Mouse (Mus musculus) lung, adult 2 months (tissue): Measurements from ENCODE around the gene Lmna. TPM values are rescaled to one million over a fixed set of nuclear protein-coding genes. Genes with fewer than 3 reads are reported as not detected.

Experiments
- DNase-seq: peaks from one replicate; pipeline ENCODE4 v3.0.0; 2022
- H3K4me1 ChIP-seq: fragments of 200-500 bp; 2 replicates; pipeline ENCODE4 v1.6.1; 2011; ENCODE audit warnings: low read length; ENCODE audit not compliant: control insufficient read depth, insufficient read depth
- H3K4me3 ChIP-seq: fragments of 200-500 bp; replicated peaks from 2 replicates; pipeline ENCODE3; 2011; ENCODE audit warnings: low read depth, mild to moderate bottlenecking, control low read depth, low read length; ENCODE audit errors: extremely low read depth
- CTCF ChIP-seq: fragments of 200-500 bp; IDR thresholded peaks from 2 replicates; pipeline ENCODE4 v1.5.1; 2011; ENCODE audit warnings: mild to moderate bottlenecking, low read length, control low read depth; ENCODE audit not compliant: insufficient read depth
- POLR2A ChIP-seq: fragments of 200-500 bp; IDR thresholded peaks from 2 replicates; pipeline ENCODE4 v1.6.1; 2011; ENCODE audit warnings: low read depth, mild to moderate bottlenecking, control low read depth, low read length, borderline replicate concordance; ENCODE audit errors: extremely low read depth
- WGBS: fragments of 180-500 bp; shearing (Covaris S2); methylation state at CpG from one replicate; pipeline ENCODE4 v1.1.7; 2018; 5-methylcytosine and 5-hydroxymethylcytosine counted together
- polyA plus RNA-seq: library from polyadenylated mRNA; depleted of rRNA; stranded (reverse); fragments of >200 nt; gene quantifications from 2 replicates; pipeline ENCODE4 v1.2.3, GENCODE M21; 2012

Gene Lmna
- polyA plus RNA-seq, 1 experiment = 302 TPM

DNA sequence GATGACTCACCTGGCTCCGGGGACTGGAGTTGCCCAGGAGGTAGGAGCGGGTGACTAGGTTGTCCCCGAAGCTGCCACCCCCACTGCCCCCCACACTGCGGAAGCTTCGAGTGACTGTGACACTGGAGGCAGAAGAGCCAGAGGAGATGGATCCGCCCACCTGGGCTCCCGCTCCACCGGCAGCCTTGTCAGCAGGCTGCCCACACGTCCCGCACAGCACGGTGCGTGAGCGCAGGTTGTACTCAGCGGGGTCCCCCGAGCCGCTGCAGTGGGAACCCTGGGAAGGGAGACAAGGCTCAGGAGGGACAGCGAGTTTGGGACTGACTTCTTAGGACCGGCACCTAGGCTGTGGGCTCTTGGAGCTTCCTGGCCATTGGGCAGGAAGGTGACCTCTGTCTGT, 27.4 kb downstream of the Lmna start:
- WGBS = 65% methylated on average over 18 of the region's 18 CpGs
- H3K4me1 ChIP-seq = no peaks in the 10 kb centered on the region
- no peak overlapping the region for H3K4me3 ChIP-seq
- no peak for DNase-seq
- TF ChIP-seq POLR2A = no peak
- no peak for TF ChIP-seq CTCF

DNA sequence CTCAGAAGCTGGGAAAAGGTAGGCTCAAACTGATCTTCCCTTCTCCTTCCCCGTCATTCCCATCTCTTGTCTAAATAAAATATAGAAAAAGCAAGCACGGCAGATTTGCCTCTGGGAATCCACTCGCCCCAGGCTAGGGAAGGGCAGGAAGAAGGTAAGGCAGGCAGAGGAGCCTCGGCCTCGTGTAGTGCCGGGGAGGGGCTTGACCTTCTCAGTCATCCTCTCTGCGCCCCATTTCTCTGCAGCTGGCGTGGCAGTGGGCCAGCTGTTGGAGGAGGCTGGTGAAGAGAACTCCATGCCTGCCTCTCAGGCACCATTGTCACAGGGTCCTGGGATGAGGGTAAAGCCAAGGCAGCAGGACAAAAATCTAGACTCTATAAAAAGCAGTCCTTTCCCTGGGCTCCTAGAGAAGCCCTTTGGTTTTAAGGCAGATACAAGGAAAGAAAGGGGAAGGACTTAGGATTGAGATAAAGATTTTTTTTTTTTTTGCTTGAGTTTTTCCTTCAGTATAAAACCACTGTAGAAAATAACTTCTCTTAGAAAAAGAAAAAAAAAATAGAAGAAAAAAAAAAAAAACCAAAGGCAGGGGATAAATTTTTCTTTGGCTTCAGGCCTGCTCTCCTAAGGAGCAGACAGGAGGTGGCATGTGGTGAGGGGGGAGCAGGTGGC, 28.2 kb downstream of the Lmna start:
- TF ChIP-seq POLR2A (no peak), CTCF (no peak)
- Histone ChIP-seq H3K4me1 (no peaks in the 10 kb centered on the region), H3K4me3 (no peak overlapping the region)
- DNase-seq = no peak
- WGBS = 67% methylated on average over 8 of the region's 8 CpGs

DNA sequence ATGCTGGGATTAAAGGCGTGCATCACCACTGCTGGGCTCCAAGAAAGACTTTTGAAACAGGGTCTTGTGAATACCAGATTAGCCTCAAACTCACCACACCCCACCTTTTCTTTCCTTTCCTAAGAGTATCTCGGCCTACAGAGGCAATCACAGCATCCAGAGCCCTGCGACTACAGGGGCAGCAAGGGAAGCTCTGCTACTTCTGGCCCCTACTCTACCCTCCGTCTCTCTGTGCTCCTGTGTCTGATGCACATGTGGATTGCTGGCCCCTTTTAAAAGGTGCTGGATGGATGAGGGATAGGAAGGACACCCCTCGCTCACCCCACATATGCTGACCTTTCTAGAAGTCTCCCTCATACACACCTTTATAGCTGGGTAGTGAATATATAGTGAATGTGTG, 29.1 kb downstream of the Lmna start:
- TF ChIP-seq POLR2A (no peak), CTCF (no peak)
- DNase-seq = no peak
- Histone ChIP-seq H3K4me1 (no peaks in the 10 kb centered on the region), H3K4me3 (no peak overlapping the region)
- 90% methylated on average over 5 of the region's 5 CpGs for WGBS

DNA sequence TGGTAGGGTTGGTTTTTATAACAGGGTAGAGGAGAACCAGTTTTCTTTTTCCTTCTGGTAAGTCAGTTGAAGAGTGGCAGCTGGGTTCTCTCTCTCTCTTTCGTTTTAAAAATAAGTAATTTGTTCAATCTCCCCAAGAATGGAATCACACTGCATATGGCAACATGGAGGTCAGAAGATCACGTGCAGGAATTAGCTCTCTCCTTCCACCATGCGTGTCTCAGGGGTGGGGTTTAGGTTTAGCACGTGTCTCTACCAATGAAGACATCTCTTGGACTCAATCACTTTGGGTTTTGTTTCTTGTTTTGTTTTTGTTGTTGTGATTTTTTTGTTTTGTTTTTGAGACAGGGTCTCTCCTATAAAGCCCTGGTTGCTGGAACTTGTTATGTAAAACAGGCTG, 29.9 kb downstream of the Lmna start:
- DNase-seq = no peak

DNA sequence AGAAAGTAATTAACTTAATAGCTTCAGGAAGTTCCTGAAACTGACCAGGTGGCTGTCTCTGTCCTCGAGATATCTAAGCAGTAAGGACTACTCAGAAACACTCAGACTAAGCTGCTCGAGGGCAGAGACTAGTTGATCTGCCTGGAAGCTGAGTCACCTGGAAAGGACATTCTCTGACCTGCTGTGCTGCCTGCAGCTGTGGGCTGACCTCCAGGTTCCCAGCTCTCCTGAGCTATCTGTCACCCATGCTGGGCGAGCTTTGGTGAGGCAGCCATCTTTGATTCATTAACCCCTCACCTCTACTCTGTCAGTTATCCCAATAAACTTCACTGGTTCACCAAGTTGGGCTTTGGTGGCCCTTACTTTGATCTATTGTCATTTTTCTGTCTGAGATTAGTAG, 30.6 kb downstream of the Lmna start:
- TF ChIP-seq CTCF = no peak
- TF ChIP-seq POLR2A = no peak
- WGBS = 34% methylated on average over 3 of the region's 3 CpGs
- H3K4me1 ChIP-seq = no peaks in the 10 kb centered on the region
- DNase-seq = no peak
- no peak overlapping the region for H3K4me3 ChIP-seq

More for the DNA sequence above, 29.9 kb downstream of the Lmna start:
- no peak for TF ChIP-seq CTCF
- no peak overlapping the region for H3K4me3 ChIP-seq
- WGBS = 73% methylated on average over 4 of the region's 4 CpGs
- no peaks in the 10 kb centered on the region for H3K4me1 ChIP-seq

DNA sequence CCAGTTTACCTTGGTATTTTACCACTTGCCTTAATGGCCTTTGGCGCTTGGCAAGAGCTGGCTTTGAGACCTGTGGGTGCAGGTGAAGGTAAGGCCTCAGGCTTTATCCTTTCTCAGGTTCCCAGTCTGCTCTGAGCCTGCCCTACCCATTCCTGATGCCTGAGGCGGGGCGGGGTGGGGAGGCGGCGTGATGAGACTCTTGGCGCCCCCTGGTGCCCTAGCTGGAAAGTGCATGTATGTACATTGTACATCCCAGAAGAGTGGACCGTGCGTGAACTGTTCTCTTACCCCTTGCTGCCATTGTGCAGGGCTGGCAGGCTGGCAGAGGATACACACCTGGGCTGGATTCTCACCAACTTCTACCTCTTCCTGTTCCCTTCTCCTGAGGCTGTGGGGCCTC, 32.0 kb downstream of the Lmna start:
- no peak for TF ChIP-seq POLR2A
- TF ChIP-seq CTCF = peak; percentile 76
- 3% methylated on average over 8 of the region's 8 CpGs for WGBS
- DNase-seq = peak; percentile 81
- no peaks in the 10 kb centered on the region for H3K4me1 ChIP-seq
- no peak overlapping the region for H3K4me3 ChIP-seq

DNA sequence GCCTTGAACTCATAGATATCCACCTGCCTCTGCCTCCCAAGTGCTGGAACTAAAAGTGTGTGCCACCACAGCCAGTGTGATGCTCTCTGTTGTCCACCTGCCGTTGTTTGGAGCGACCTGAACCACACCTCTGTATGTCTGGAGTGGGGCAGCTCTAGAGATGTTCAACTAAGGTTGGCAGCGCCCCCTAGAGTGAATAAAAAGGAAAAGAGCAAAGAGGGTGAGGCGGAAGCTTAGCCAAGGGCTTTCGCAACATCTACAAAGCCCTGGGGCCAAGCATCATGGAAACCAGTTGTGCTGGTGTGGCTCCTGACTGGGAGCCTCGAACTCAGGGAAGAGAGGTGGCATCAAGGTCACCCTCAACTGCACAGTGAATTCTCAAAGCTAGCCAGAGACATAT, 33.4 kb downstream of the Lmna start:
- no peak overlapping the region for H3K4me3 ChIP-seq
- WGBS = 58% methylated on average over 6 of the region's 6 CpGs
- no peaks in the 10 kb centered on the region for H3K4me1 ChIP-seq
- no peak for DNase-seq
- TF ChIP-seq CTCF = 0 out of 2 replicates have a peak, but pooled peaks have one; percentile 0
- TF ChIP-seq POLR2A = no peak

DNA sequence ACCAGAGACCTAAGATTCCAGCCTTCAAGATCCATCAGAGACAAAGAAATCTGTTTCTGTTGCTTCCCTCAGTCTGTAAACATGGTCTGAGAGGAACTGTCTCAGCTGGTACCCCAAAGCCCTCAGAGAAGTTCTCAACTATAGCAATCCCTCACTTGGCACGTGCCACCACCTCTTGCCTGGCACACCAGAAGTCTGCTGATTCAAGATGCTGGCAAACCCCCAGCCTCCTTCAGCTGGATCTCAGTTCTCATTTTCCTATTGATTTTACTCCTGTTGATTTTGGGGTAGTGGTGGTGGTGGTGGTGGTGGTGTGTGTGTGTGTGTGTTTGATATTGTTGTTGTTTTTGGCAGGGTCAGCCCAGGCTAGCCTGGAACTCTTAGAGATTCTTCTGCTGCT, 36.2 kb downstream of the Lmna start:
- Histone ChIP-seq H3K4me3 (no peak overlapping the region), H3K4me1 (no peaks in the 10 kb centered on the region)
- TF ChIP-seq CTCF = no peak
- no peak for TF ChIP-seq POLR2A
- DNase-seq = no peak
- WGBS = 44% methylated on average over 1 of the region's 1 CpGs

DNA sequence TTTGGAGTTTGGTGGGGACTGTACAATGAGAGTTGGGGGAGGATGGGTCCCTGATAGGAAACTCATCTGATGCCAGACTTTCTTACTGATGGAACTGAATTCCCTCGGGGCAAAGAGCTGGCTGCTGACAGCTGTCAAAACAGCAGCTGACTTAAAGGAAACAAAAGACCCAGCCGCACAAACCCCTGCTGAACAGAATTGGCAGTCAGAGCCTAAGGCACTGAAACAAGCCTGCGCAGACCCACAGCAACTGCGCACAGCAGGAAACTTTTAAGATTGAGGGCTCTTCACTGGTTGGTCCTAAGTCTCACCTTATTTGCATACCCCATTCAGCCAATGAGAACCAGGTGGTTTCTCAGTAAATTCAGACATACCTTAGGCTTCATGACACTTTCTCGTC, 36.7 kb downstream of the Lmna start:
- Histone ChIP-seq H3K4me1 (no peaks in the 10 kb centered on the region), H3K4me3 (no peak overlapping the region)
- no peak for TF ChIP-seq POLR2A
- no peak for TF ChIP-seq CTCF
- DNase-seq = no peak
- 36% methylated on average over 5 of the region's 5 CpGs for WGBS

DNA sequence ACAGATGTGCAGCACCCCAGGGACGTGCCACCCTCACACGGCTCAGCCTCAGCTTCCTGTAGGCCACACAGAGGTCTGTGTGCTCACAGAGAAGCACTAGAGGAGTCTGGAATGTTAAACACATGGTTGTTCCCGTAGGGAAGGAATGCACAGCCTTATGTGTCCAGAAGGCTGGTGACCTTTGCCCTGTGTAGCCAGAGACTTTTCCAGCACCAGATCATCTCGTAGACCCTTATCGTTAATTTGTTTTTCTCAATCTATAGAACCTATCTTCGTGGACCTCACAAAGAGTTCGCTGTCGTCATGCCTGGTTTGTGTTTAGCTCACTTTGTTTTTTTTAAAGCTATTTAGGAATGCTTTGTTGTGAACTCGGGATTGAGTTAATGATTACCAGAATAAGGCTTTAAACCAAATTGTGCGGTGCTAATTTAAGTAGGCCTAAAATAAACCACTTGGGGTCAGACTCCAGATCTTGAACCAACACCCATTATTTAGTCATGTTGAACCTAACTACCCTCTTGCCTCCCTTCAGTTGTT, 38.7 kb downstream of the Lmna start:
- no peak for TF ChIP-seq POLR2A
- no peak for TF ChIP-seq CTCF
- Histone ChIP-seq H3K4me3 (no peak overlapping the region), H3K4me1 (no peaks in the 10 kb centered on the region)
- no peak for DNase-seq
- 48% methylated on average over 10 of the region's 10 CpGs for WGBS
